ENCODE assay signal across 23 mouse cellular contexts in the genomic region with DNA sequence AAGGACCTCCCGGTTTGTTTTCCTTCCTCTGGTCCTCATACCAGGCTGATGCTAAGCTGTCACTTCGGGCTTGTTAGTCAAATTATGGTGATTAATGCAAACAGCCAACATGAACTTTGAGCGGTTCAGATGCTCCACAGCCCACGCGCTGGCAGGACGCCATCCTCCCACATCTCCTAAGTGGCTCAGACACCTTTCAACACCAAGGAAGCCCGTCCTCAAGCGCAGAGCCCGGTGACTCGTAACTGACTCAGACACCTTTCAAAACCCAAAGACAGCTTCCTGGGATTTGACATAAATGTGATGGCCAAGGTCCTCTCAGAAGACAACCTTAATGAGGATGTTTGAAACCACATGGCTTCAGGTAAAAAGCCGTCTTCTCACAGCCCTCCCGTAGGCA.
DNase-seq lines count a peak whose midpoint lies in the region; ATAC-seq and TF ChIP-seq lines count a peak whose summit lies in the region.
"Had no signal": no experiment of that assay in that cellular context is flagged by ENCODE, and none has a peak within 500 bp of the region (broad histone marks: within the 10 kb centered on the region; RNA-seq: fewer than 3 reads in every experiment).

No protein-coding gene starts in this region.

- H3K4me3 ChIP-seq in kidney, embryonic 14.5 days (ENCODE audit: low read length): no peak overlapping the region
- H3K4me3 ChIP-seq in MEL (ENCODE audit: control insufficient read depth in 1 of 2, insufficient read depth in 1 of 2, low read depth in 2 of 2, low read length in 2 of 2): no peak overlapping the region
- H3K4me3 ChIP-seq: embryonic facial prominence, embryonic 12.5 days; limb, embryonic 12.5 days; liver, embryonic 13.5 days; neural tube, embryonic 15.5 days had no signal

- H3K9me3 ChIP-seq in kidney, embryonic 14.5 days (ENCODE audit: control insufficient read depth, low read length): no peaks in the 10 kb centered on the region
- no peaks in the 10 kb centered on the region for H3K9me3 ChIP-seq in MEL (replicated peaks; ENCODE audit: insufficient read depth, low read length)
- H3K9me3 ChIP-seq: embryonic facial prominence, embryonic 12.5 days; limb, embryonic 12.5 days; liver, embryonic 13.5 days; neural tube, embryonic 15.5 days had no signal

- no peak for TF ChIP-seq CTCF in MEL (IDR thresholded peaks at IDR 0.05 in 2 of 3, conservative IDR thresholded peaks at IDR 0.05 in 1 of 3; ENCODE audit: control insufficient read depth in 1 of 3, insufficient read depth in 1 of 3, low read depth in 2 of 3, low read length in 3 of 3, poor library complexity in 1 of 3, severe bottlenecking in 1 of 3)

- no peak overlapping the region for H3K9ac ChIP-seq in kidney, embryonic 14.5 days (ENCODE audit: low read depth, low read length)
- H3K9ac ChIP-seq in MEL (ENCODE audit: control insufficient read depth, low read depth, low read length, poor library complexity, severe bottlenecking): no peak overlapping the region; the same call in 1 of the 2 replicates
- H3K9ac ChIP-seq: embryonic facial prominence, embryonic 12.5 days; hindbrain, embryonic 14.5 days; limb, embryonic 12.5 days; liver, embryonic 13.5 days; lung, embryonic 14.5 days; neural tube, embryonic 15.5 days had no signal

- TF ChIP-seq EP300 in MEL (IDR thresholded peaks at IDR 0.05; ENCODE audit: low read depth in 1 of 2, low read length in 2 of 2): no peak; a peak in 1 of 4 replicates

- no peak for TF ChIP-seq RAD21 in MEL (IDR thresholded peaks at IDR 0.05; ENCODE audit: low read depth, low read length)

- WGBS in kidney, embryonic 14.5 days: 47% methylated on average over 12 of the region's 12 CpGs

- DNase-seq in kidney, adult 11 months: peak; percentile 40
- peak; percentile 52 for DNase-seq in MEL (ENCODE audit: low read depth, low spot score)
- peak; percentile 23 to 40 for DNase-seq in kidney, adult 8-10 months
- DNase-seq in kidney, postnatal 4 days: peak; percentile 37 to 64
- DNase-seq in adrenal gland, postnatal 14 days: no peak
- no peak for DNase-seq in layer of hippocampus, adult 9-11 months
- DNase-seq: adrenal gland, postnatal 36 days; cerebellum, postnatal 10 days; gastrocnemius, postnatal 36 days; liver, embryonic 13.5 days; lung, embryonic 14.5 days; lung, postnatal 36 days; right cerebral cortex, postnatal 25 days; thymus, adult 2 months had no signal

- H3K4me1 ChIP-seq in kidney, embryonic 14.5 days (ENCODE audit: control insufficient read depth, insufficient read depth, low read length): no peaks in the 10 kb centered on the region
- H3K4me1 ChIP-seq in MEL (ENCODE audit: control insufficient read depth in 1 of 2, insufficient read depth in 2 of 2, low read length in 2 of 2): peaks cover 13 to 16% of the 10 kb centered on the region in 2 experiments
- H3K4me1 ChIP-seq: embryonic facial prominence, embryonic 12.5 days; limb, embryonic 12.5 days; liver, embryonic 13.5 days; neural tube, embryonic 15.5 days had no signal

- no peak for TF ChIP-seq POLR2A in MEL (IDR thresholded peaks at IDR 0.05; ENCODE audit: control insufficient read depth in 1 of 2, insufficient read depth in 1 of 2, low read depth in 1 of 2, low read length in 2 of 2, poor library complexity in 1 of 2)

- H3K36me3 ChIP-seq in kidney, embryonic 14.5 days (ENCODE audit: control insufficient read depth, insufficient read depth, low read length): no peaks in the 10 kb centered on the region
- H3K36me3 ChIP-seq in MEL (ENCODE audit: control insufficient read depth in 1 of 2, insufficient read depth in 2 of 2, low read length in 2 of 2): peaks cover 0 to 11% of the 10 kb centered on the region in 2 experiments; a peak in 2 of 4 replicates
- H3K36me3 ChIP-seq: embryonic facial prominence, embryonic 12.5 days; limb, embryonic 12.5 days; liver, embryonic 13.5 days; neural tube, embryonic 15.5 days had no signal

- no peak overlapping the region for H3K4me2 ChIP-seq in kidney, embryonic 14.5 days (replicated peaks; ENCODE audit: low read depth, low read length)
- H3K4me2 ChIP-seq: embryonic facial prominence, embryonic 12.5 days; heart, embryonic 11.5 days; hindbrain, embryonic 14.5 days; limb, embryonic 12.5 days; liver, embryonic 13.5 days; lung, embryonic 14.5 days; neural tube, embryonic 15.5 days had no signal

- H3K27me3 ChIP-seq in kidney, embryonic 14.5 days (ENCODE audit: control insufficient read depth, insufficient read depth, low read length): no peaks in the 10 kb centered on the region
- H3K27me3 ChIP-seq in MEL (ENCODE audit: control insufficient read depth in 1 of 2, insufficient read depth in 2 of 2, low read length in 2 of 2): no peaks in the 10 kb centered on the region
- H3K27me3 ChIP-seq: embryonic facial prominence, embryonic 12.5 days; limb, embryonic 12.5 days; liver, embryonic 13.5 days; neural tube, embryonic 15.5 days had no signal

- no peak overlapping the region for H3K27ac ChIP-seq in kidney, embryonic 14.5 days (ENCODE audit: low read depth, low read length)
- H3K27ac ChIP-seq in MEL (ENCODE audit: control insufficient read depth, low read depth, low read length): no peak overlapping the region
- H3K27ac ChIP-seq: embryonic facial prominence, embryonic 12.5 days; hindbrain, embryonic 14.5 days; limb, embryonic 12.5 days; liver, embryonic 13.5 days; neural tube, embryonic 15.5 days had no signal

- ATAC-seq in kidney, embryonic 14.5 days (ENCODE audit: low FRiP score, low TSS enrichment): no peak
- ATAC-seq: forebrain, embryonic 14.5 days; intestine, postnatal 0 days; midbrain, embryonic 16.5 days had no signal

- H3K79me2 ChIP-seq in MEL (ENCODE audit: control insufficient read depth, insufficient read depth, low read length, poor library complexity): no peaks in the 10 kb centered on the region

TF ChIP-seq in MEL, 35 proteins besides CTCF, POLR2A, EP300 and RAD21:
- no peak for TF ChIP-seq MXI1 (IDR thresholded peaks at IDR 0.05; ENCODE audit: low read depth, low read length)
- TF ChIP-seq POLR2AphosphoS5 (IDR thresholded peaks at IDR 0.05; ENCODE audit: borderline replicate concordance, low read depth, low read length): no peak
- no peak for TF ChIP-seq TAL1 (IDR thresholded peaks at IDR 0.05; ENCODE audit: low read length)
- TF ChIP-seq SIN3A (IDR thresholded peaks at IDR 0.05; ENCODE audit: low read length): no peak
- TF ChIP-seq CHD1 (IDR thresholded peaks at IDR 0.05; ENCODE audit: low read depth, low read length): no peak
- no peak for TF ChIP-seq GABPA (IDR thresholded peaks at IDR 0.05; ENCODE audit: low read depth, low read length)
- no peak for TF ChIP-seq MAFK (IDR thresholded peaks at IDR 0.05; ENCODE audit: borderline replicate concordance, low read depth, low read length)
- TF ChIP-seq MYB (IDR thresholded peaks at IDR 0.05; ENCODE audit: low read depth, low read length): no peak
- no peak for TF ChIP-seq GATA1 (IDR thresholded peaks at IDR 0.05; ENCODE audit: low read depth, low read length)
- no peak for TF ChIP-seq MYC (IDR thresholded peaks at IDR 0.05; ENCODE audit: low read depth, low read length)
- TF ChIP-seq ETS1 (IDR thresholded peaks at IDR 0.05; ENCODE audit: low read depth, low read length): no peak
- no peak for TF ChIP-seq ZKSCAN1 (IDR thresholded peaks at IDR 0.05; ENCODE audit: low read depth, low read length)
- no peak for TF ChIP-seq TBP (IDR thresholded peaks at IDR 0.05; ENCODE audit: low read depth, low read length)
- no peak for TF ChIP-seq MEF2A (IDR thresholded peaks at IDR 0.05; ENCODE audit: extremely low read depth, insufficient replicate concordance, low read depth, low read length, poor library complexity, severe bottlenecking)
- no peak for TF ChIP-seq MAZ (IDR thresholded peaks at IDR 0.05; ENCODE audit: low read depth, low read length)
- TF ChIP-seq JUND (IDR thresholded peaks at IDR 0.05; ENCODE audit: low read depth, low read length): no peak
- no peak for TF ChIP-seq TCF12 (IDR thresholded peaks at IDR 0.05; ENCODE audit: low read depth, low read length)

Comparison
In these comparisons a context has a peak if more than half of its experiments do, and no peak if none do; other contexts are left out.
1. DNase-seq: peak in kidney, adult 11 months (single experiment), MEL (single experiment), kidney, adult 8-10 months (2 of 2) and kidney, postnatal 4 days (2 of 2); none in adrenal gland, postnatal 14 days (single experiment) and layer of hippocampus, adult 9-11 months (single experiment).